Mouse (Mus musculus): Measurements from ENCODE around the gene Depdc5. TPM values are rescaled to one million over a fixed set of nuclear protein-coding genes. Genes with fewer than 3 reads are reported as not detected.
A peak's percentile ranks its signal among the peaks of the same experiment; 100 is the strongest.

Gene Depdc5
- polyA plus RNA-seq, 1 experiment, result 15.5 TPM

- TF ChIP-seq MAX (IDR thresholded peaks at IDR 0.05; ENCODE audit: low read depth), result no peak
- no peak for TF ChIP-seq REST (IDR thresholded peaks at IDR 0.05; ENCODE audit: insufficient read depth, insufficient read length)
- no peak for TF ChIP-seq POLR2AphosphoS2 (IDR thresholded peaks at IDR 0.05; ENCODE audit: insufficient read length, low read depth)
- TF ChIP-seq SRF (IDR thresholded peaks at IDR 0.05; ENCODE audit: control insufficient read depth, insufficient read length, low read depth), result no peak
- TF ChIP-seq E2F4 (IDR thresholded peaks at IDR 0.05; ENCODE audit: insufficient read depth), result no peak
- TF ChIP-seq TCF12 (IDR thresholded peaks at IDR 0.05; ENCODE audit: insufficient read depth, poor library complexity, severe bottlenecking), result no peak
- no peak for TF ChIP-seq POLR2A (IDR thresholded peaks at IDR 0.05; ENCODE audit: insufficient read length, low read depth)
- TF ChIP-seq USF1 (IDR thresholded peaks at IDR 0.05; ENCODE audit: low read depth), result no peak
- TF ChIP-seq TCF3 (IDR thresholded peaks at IDR 0.05; ENCODE audit: insufficient read length, low read depth), result no peak
- TF ChIP-seq CEBPB (IDR thresholded peaks at IDR 0.05; ENCODE audit: insufficient read depth, poor library complexity, severe bottlenecking), result no peak
- TF ChIP-seq MYOG (IDR thresholded peaks at IDR 0.05; ENCODE audit: control insufficient read depth in 1 of 3, insufficient read depth in 1 of 3, insufficient read length in 2 of 3, low read depth in 2 of 3), result no peak
- no peak for TF ChIP-seq MYOD1 (IDR thresholded peaks at IDR 0.05; ENCODE audit: control insufficient read depth in 1 of 3, insufficient read length in 2 of 3, low read depth in 2 of 3)
Observed at GRCm38 (mm10) chr5:32861082-32861481, 2.4 kb upstream of the Depdc5 start.

DNA sequence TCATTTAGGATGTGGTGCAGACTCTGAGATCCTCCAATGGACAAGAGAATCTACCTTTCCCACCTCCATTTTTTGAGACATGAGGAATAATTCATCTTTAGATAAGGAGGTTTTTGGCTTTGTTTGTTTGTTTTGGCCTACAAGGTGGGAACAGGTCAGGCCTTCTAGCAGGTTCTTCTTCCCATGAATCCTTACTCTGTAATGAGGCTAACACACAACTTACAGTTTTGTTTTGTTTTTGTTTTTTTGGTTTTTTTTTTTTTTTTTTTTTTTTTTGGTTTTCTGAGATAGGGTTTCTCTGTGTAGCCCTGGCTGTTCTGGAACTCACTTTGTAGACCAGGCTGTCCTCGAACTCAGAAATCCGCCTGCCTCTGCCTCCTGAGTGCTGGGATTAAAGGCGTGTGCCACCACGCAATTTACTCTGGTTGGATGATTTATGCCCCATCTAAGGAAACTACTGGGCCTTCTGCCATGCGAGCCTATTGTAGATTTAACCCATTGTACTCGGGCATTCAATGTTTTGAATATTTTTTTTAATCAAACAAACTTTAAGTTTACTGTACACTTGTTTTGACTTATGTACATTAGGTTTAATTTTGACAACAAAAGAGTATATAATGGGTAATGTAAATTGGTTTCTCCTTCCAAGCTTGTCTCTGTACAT is 900 bp upstream of the Depdc5 start:
- Histone ChIP-seq H3ac (ENCODE audit: control insufficient read depth, insufficient read length) (no peak overlapping the region), H3K36me3 (ENCODE audit: control insufficient read depth, insufficient read depth) (peaks cover 9% of the 10 kb centered on the region), H3K79me2 (ENCODE audit: control insufficient read depth, insufficient read depth) (no peaks in the 10 kb centered on the region), H3K27me3 (ENCODE audit: control insufficient read depth, insufficient read depth, insufficient read length) (no peaks in the 10 kb centered on the region), H3K4me2 (ENCODE audit: low read depth) (peak overlapping the region; percentile 83), H3K4me3 (peak overlapping the region; percentile 41)
- TF ChIP-seq MYOD1 (IDR thresholded peaks at IDR 0.05; ENCODE audit: control insufficient read depth in 1 of 3, insufficient read length in 2 of 3, low read depth in 2 of 3) (no peak), CEBPB (IDR thresholded peaks at IDR 0.05; ENCODE audit: insufficient read depth, poor library complexity, severe bottlenecking) (no peak), SRF (IDR thresholded peaks at IDR 0.05; ENCODE audit: control insufficient read depth, insufficient read length, low read depth) (no peak), POLR2AphosphoS2 (IDR thresholded peaks at IDR 0.05; ENCODE audit: insufficient read length, low read depth) (no peak), USF1 (IDR thresholded peaks at IDR 0.05; ENCODE audit: low read depth) (no peak), E2F4 (IDR thresholded peaks at IDR 0.05; ENCODE audit: insufficient read depth) (no peak), TCF3 (IDR thresholded peaks at IDR 0.05; ENCODE audit: insufficient read length, low read depth) (no peak), MAX (IDR thresholded peaks at IDR 0.05; ENCODE audit: low read depth) (no peak)

More at GRCm38 (mm10) chr5:32861082-32861481, 2.4 kb upstream of the Depdc5 start:
- H3K79me2 ChIP-seq (ENCODE audit: control insufficient read depth, insufficient read depth), result no peaks in the 10 kb centered on the region
- H3K4me3 ChIP-seq, result no peak overlapping the region
- H3ac ChIP-seq (ENCODE audit: control insufficient read depth, insufficient read length), result no peak overlapping the region
- H3K4me2 ChIP-seq (ENCODE audit: low read depth), result no peak overlapping the region
- peaks cover 3% of the 10 kb centered on the region for H3K36me3 ChIP-seq (ENCODE audit: control insufficient read depth, insufficient read depth)
- H3K27me3 ChIP-seq (ENCODE audit: control insufficient read depth, insufficient read depth, insufficient read length), result no peaks in the 10 kb centered on the region

DNA sequence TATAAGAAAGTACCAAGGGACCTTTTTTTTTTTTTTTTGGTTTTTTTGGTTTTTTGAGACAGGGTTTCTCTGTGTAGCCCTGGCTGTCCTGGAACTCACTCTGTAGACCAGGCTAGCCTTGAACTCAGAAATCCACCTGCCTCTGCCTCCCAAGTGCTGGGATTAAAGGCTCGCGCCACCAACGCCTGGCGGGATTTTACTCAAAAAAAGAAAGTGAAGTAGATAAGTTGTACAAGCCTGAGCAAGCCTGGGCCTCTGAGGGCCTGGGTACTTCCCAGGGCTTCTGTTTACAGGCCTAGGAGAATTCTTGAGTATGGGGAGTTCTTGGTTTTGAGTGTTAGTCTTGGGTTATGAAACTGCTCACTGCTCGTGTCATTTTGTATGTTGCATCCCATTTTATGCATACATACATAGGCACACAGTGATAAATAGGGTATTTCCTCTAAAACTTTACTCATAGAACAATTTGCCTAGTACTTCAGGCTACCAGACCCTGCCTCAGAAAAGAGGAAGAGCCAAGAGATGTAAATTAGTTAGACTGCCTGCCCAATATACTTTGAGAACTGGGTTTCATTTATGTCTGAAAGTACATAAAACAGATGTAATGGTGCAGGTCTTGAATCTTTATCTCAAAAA is 6.0 kb downstream of the Depdc5 start:
- no peak overlapping the region for H3K4me3 ChIP-seq
- H3K27me3 ChIP-seq (ENCODE audit: control insufficient read depth, insufficient read depth, insufficient read length), result no peaks in the 10 kb centered on the region
- H3ac ChIP-seq (ENCODE audit: control insufficient read depth, insufficient read length), result no peak overlapping the region
- H3K4me2 ChIP-seq (ENCODE audit: low read depth), result no peak overlapping the region
- H3K79me2 ChIP-seq (ENCODE audit: control insufficient read depth, insufficient read depth), result no peaks in the 10 kb centered on the region
- H3K36me3 ChIP-seq (ENCODE audit: control insufficient read depth, insufficient read depth), result peaks cover 27% of the 10 kb centered on the region
- TF ChIP-seq POLR2A (IDR thresholded peaks at IDR 0.05; ENCODE audit: insufficient read length, low read depth) (no peak), TCF3 (IDR thresholded peaks at IDR 0.05; ENCODE audit: insufficient read length, low read depth) (no peak), REST (IDR thresholded peaks at IDR 0.05; ENCODE audit: insufficient read depth, insufficient read length) (no peak), TCF12 (IDR thresholded peaks at IDR 0.05; ENCODE audit: insufficient read depth, poor library complexity, severe bottlenecking) (no peak), E2F4 (IDR thresholded peaks at IDR 0.05; ENCODE audit: insufficient read depth) (no peak), USF1 (IDR thresholded peaks at IDR 0.05; ENCODE audit: low read depth) (no peak), MAX (IDR thresholded peaks at IDR 0.05; ENCODE audit: low read depth) (no peak), CEBPB (IDR thresholded peaks at IDR 0.05; ENCODE audit: insufficient read depth, poor library complexity, severe bottlenecking) (no peak), MYOG (IDR thresholded peaks at IDR 0.05; ENCODE audit: control insufficient read depth in 1 of 3, insufficient read depth in 1 of 3, insufficient read length in 2 of 3, low read depth in 2 of 3) (no peak), MYOD1 (IDR thresholded peaks at IDR 0.05; ENCODE audit: control insufficient read depth in 1 of 3, insufficient read length in 2 of 3, low read depth in 2 of 3) (no peak), SRF (IDR thresholded peaks at IDR 0.05; ENCODE audit: control insufficient read depth, insufficient read length, low read depth) (no peak), POLR2AphosphoS2 (IDR thresholded peaks at IDR 0.05; ENCODE audit: insufficient read length, low read depth) (no peak)

DNA sequence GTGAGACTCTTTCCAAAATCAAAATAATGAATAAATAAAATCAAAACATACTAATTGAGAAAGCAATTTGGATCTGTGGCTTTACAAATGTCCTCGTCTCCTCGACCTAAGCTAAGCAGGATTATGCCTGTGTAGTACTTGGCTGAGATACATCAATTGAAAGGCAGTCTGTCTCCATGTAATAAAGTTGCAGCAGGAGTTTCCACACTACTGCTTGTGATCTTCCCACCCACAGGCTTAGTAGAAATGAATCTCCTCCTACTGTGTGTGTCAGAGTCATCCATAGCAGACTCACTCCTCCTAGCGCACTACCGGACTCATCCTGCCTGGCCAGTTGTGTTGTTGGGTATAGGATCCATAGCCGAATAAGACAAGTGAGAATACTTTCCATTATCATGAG is 8.8 kb downstream of the Depdc5 start:
- H3K27me3 ChIP-seq (ENCODE audit: control insufficient read depth, insufficient read depth, insufficient read length), result no peaks in the 10 kb centered on the region
- H3K36me3 ChIP-seq (ENCODE audit: control insufficient read depth, insufficient read depth), result peaks cover 27% of the 10 kb centered on the region
- H3ac ChIP-seq (ENCODE audit: control insufficient read depth, insufficient read length), result no peak overlapping the region
- H3K4me3 ChIP-seq, result no peak overlapping the region
- TF ChIP-seq MYOD1 (IDR thresholded peaks at IDR 0.05; ENCODE audit: control insufficient read depth in 1 of 3, insufficient read length in 2 of 3, low read depth in 2 of 3) (no peak), TCF3 (IDR thresholded peaks at IDR 0.05; ENCODE audit: insufficient read length, low read depth) (no peak), POLR2AphosphoS2 (IDR thresholded peaks at IDR 0.05; ENCODE audit: insufficient read length, low read depth) (no peak), REST (IDR thresholded peaks at IDR 0.05; ENCODE audit: insufficient read depth, insufficient read length) (no peak), POLR2A (IDR thresholded peaks at IDR 0.05; ENCODE audit: insufficient read length, low read depth) (no peak), MAX (IDR thresholded peaks at IDR 0.05; ENCODE audit: low read depth) (no peak), CEBPB (IDR thresholded peaks at IDR 0.05; ENCODE audit: insufficient read depth, poor library complexity, severe bottlenecking) (no peak), TCF12 (IDR thresholded peaks at IDR 0.05; ENCODE audit: insufficient read depth, poor library complexity, severe bottlenecking) (no peak), E2F4 (IDR thresholded peaks at IDR 0.05; ENCODE audit: insufficient read depth) (no peak), MYOG (IDR thresholded peaks at IDR 0.05; ENCODE audit: control insufficient read depth in 1 of 3, insufficient read depth in 1 of 3, insufficient read length in 2 of 3, low read depth in 2 of 3) (no peak), USF1 (IDR thresholded peaks at IDR 0.05; ENCODE audit: low read depth) (no peak), SRF (IDR thresholded peaks at IDR 0.05; ENCODE audit: control insufficient read depth, insufficient read length, low read depth) (no peak)
- no peaks in the 10 kb centered on the region for H3K79me2 ChIP-seq (ENCODE audit: control insufficient read depth, insufficient read depth)
- H3K4me2 ChIP-seq (ENCODE audit: low read depth), result no peak overlapping the region

All from myocyte (in vitro differentiated cells).